Mouse (Mus musculus): ENCODE results near the gene Oaz1. TPM values are rescaled to one million over a fixed set of nuclear protein-coding genes. Genes with fewer than 3 reads are reported as not detected.
A peak's percentile ranks its signal among the peaks of the same experiment; 100 is the strongest.

Oaz1 gene
- polyA plus RNA-seq, 1 experiment from 2014 or later, result 1,701 TPM

MicroRNA genes within 50 kb of the gene (microRNA counts, 519-probe panel; counts per million panel counts)
- microRNA mmu-miR-1982, result not detected

Small RNAs within 50 kb of the gene (microRNA-seq; reads per million reads assigned to microRNA genes)
- 4.6 reads per million, percentile 24 among the genes with 10 or more reads in this experiment for gene Mir1982

Other genes with a start within 250 kb of the Oaz1 start
- 6.2 and 6.6 TPM in 2 replicates for gene Klf16, start 249.3 kb upstream of the Oaz1 start, polyA plus RNA-seq (2014; fragmentation: Nextera tagmentation; extraction: Ambion mirVana)
- 118 and 126 TPM in 2 replicates for gene Abhd17a, start 236.3 kb upstream of the Oaz1 start, polyA plus RNA-seq (2014; fragmentation: Nextera tagmentation; extraction: Ambion mirVana)
- 57.7 and 61.9 TPM in 2 replicates for gene Scamp4, start 223.8 kb upstream of the Oaz1 start, polyA plus RNA-seq (2014; fragmentation: Nextera tagmentation; extraction: Ambion mirVana)
- 3.6 and 7.4 TPM in 2 replicates for gene Adat3, start 223.8 kb upstream of the Oaz1 start, polyA plus RNA-seq (2014; fragmentation: Nextera tagmentation; extraction: Ambion mirVana)
- 1.1 and 1.6 TPM in 2 replicates for gene Gm49322, start 220.6 kb upstream of the Oaz1 start, polyA plus RNA-seq (2014; fragmentation: Nextera tagmentation; extraction: Ambion mirVana)
- gene Csnk1g2, start 203.8 kb upstream of the Oaz1 start, polyA plus RNA-seq (2014; fragmentation: Nextera tagmentation; extraction: Ambion mirVana), result 35.9 and 49.2 TPM in 2 replicates
- gene Btbd2, start 169.6 kb upstream of the Oaz1 start, polyA plus RNA-seq (2014; fragmentation: Nextera tagmentation; extraction: Ambion mirVana), result 42.6 and 52.2 TPM in 2 replicates
- 43.1 and 49.1 TPM in 2 replicates for gene Mknk2, start 148.5 kb upstream of the Oaz1 start, polyA plus RNA-seq (2014; fragmentation: Nextera tagmentation; extraction: Ambion mirVana)
- 35.7 and 37.2 TPM in 2 replicates for gene Mob3a, start 124.7 kb upstream of the Oaz1 start, polyA plus RNA-seq (2014; fragmentation: Nextera tagmentation; extraction: Ambion mirVana)
- 16.0 and 21.5 TPM in 2 replicates for gene Izumo4, start 124.5 kb upstream of the Oaz1 start, polyA plus RNA-seq (2014; fragmentation: Nextera tagmentation; extraction: Ambion mirVana)
- gene Ap3d1, start 84.4 kb upstream of the Oaz1 start, polyA plus RNA-seq (2014; fragmentation: Nextera tagmentation; extraction: Ambion mirVana), result 81.0 and 99.5 TPM in 2 replicates
- 13.6 and 19.3 TPM in 2 replicates for gene Dot1l, start 71.5 kb upstream of the Oaz1 start, polyA plus RNA-seq (2014; fragmentation: Nextera tagmentation; extraction: Ambion mirVana)
- 66.6 and 71.7 TPM in 2 replicates for gene Sf3a2, start 28.5 kb upstream of the Oaz1 start, polyA plus RNA-seq (2014; fragmentation: Nextera tagmentation; extraction: Ambion mirVana)
- gene Plekhj1, start 28.0 kb upstream of the Oaz1 start, polyA plus RNA-seq (2014; fragmentation: Nextera tagmentation; extraction: Ambion mirVana), result 140 and 143 TPM in 2 replicates
- gene Amh, start 21.4 kb upstream of the Oaz1 start, polyA plus RNA-seq (2014; fragmentation: Nextera tagmentation; extraction: Ambion mirVana), result 0.10 TPM in 1 of 2 replicates, not detected in the other
- gene Jsrp1, start 13.2 kb upstream of the Oaz1 start, polyA plus RNA-seq (2014; fragmentation: Nextera tagmentation; extraction: Ambion mirVana), result 0.30 and 0.31 TPM in 2 replicates
- 2.7 and 4.7 TPM in 2 replicates for gene Lingo3, start 17.4 kb downstream of the Oaz1 start, polyA plus RNA-seq (2014; fragmentation: Nextera tagmentation; extraction: Ambion mirVana)
- gene Lsm7, start 28.6 kb downstream of the Oaz1 start, polyA plus RNA-seq (2014; fragmentation: Nextera tagmentation; extraction: Ambion mirVana), result 265 and 372 TPM in 2 replicates
- 30.4 and 44.6 TPM in 2 replicates for gene Sppl2b, start 28.6 kb downstream of the Oaz1 start, polyA plus RNA-seq (2014; fragmentation: Nextera tagmentation; extraction: Ambion mirVana)
- gene Tmprss9, start 45.2 kb downstream of the Oaz1 start, polyA plus RNA-seq (2014; fragmentation: Nextera tagmentation; extraction: Ambion mirVana), result 0.10 and 0.13 TPM in 2 replicates
- 355 and 398 TPM in 2 replicates for gene Timm13, start 74.3 kb downstream of the Oaz1 start, polyA plus RNA-seq (2014; fragmentation: Nextera tagmentation; extraction: Ambion mirVana)
- 12.1 and 14.4 TPM in 2 replicates for gene Lmnb2, start 91.6 kb downstream of the Oaz1 start, polyA plus RNA-seq (2014; fragmentation: Nextera tagmentation; extraction: Ambion mirVana)
- 5.2 and 6.2 TPM in 2 replicates for gene Gadd45b, start 103.4 kb downstream of the Oaz1 start, polyA plus RNA-seq (2014; fragmentation: Nextera tagmentation; extraction: Ambion mirVana)
- gene Gng7, start 188.3 kb downstream of the Oaz1 start, polyA plus RNA-seq (2014; fragmentation: Nextera tagmentation; extraction: Ambion mirVana), result 15.3 and 20.8 TPM in 2 replicates
- gene Diras1, start 199.0 kb downstream of the Oaz1 start, polyA plus RNA-seq (2014; fragmentation: Nextera tagmentation; extraction: Ambion mirVana), result 19.0 and 21.0 TPM in 2 replicates
- 20.7 and 26.9 TPM in 2 replicates for gene Slc39a3, start 210.8 kb downstream of the Oaz1 start, polyA plus RNA-seq (2014; fragmentation: Nextera tagmentation; extraction: Ambion mirVana)
- gene Sgta, start 233.5 kb downstream of the Oaz1 start, polyA plus RNA-seq (2014; fragmentation: Nextera tagmentation; extraction: Ambion mirVana), result 304 and 312 TPM in 2 replicates
- 38.9 and 45.6 TPM in 2 replicates for gene Thop1, start 243.4 kb downstream of the Oaz1 start, polyA plus RNA-seq (2014; fragmentation: Nextera tagmentation; extraction: Ambion mirVana)

Data from forebrain, embryonic 14.5 days (tissue).